ENCODE assay signal across 14 mouse cellular contexts in the genomic region with DNA sequence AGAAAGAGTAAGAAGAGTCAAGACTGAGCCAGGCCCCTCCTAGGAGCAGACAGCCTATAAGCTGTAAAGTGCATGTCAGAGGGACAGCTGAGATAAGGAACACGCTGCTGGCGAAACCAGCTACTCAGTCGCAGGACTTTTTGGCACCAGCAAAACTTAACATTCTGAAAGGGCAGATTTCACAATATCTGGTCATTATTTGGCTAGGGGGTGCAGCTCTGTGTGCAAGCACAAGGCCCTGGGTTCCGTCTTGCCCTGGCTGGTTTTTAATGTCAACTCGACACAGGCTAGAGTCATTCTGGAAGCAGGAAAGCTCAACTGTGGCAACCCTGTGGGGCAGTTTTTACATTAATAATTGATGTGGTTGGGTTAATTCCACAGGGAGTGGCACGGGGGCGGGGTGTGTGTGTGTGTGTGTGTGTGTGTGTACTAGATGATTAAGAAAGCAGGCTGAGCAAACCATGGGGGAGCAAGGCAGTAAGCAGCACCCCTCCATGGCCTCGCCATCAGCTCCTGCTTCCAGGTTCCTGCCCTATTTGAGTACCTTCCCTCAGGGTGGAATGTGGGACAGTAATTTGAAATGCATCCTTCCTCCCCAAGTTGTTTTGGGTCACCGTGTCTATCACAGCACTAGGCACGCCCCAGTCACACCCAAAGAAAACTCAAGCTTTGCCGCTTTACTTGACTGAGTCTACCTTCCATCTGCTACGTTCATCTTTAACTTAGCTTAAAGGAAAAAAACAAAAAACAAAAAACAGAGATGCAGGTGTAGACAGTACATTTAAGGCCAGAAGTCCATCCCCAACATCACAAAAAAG. TPM values are rescaled to one million over a fixed set of nuclear protein-coding genes. Genes with fewer than 3 reads are reported as not detected.
DNase-seq lines count a peak whose midpoint lies in the region; ATAC-seq and TF ChIP-seq lines count a peak whose summit lies in the region.
"Had no signal": no experiment of that assay in that cellular context is flagged by ENCODE, and none has a peak within 500 bp of the region (broad histone marks: within the 10 kb centered on the region; RNA-seq: fewer than 3 reads in every experiment).

No protein-coding gene starts in this region.

- no peak overlapping the region for H3K9ac ChIP-seq in heart, embryonic 11.5 days (ENCODE audit: low read depth, low read length)
- no peak overlapping the region for H3K9ac ChIP-seq in intestine, postnatal 0 days (ENCODE audit: low read depth, low read length)
- no peak overlapping the region for H3K9ac ChIP-seq in neural tube, embryonic 15.5 days (replicated peaks)
- H3K9ac ChIP-seq: neural tube, embryonic 12.5 days had no signal

- no peak for ATAC-seq in heart, embryonic 11.5 days (replicated peaks; ENCODE audit: insufficient number of reproducible peaks, low FRiP score, low TSS enrichment)
- peak; percentile 34 for ATAC-seq in intestine, postnatal 0 days
- no peak for ATAC-seq in neural tube, embryonic 15.5 days (ENCODE audit: low FRiP score)
- ATAC-seq: Patski had no signal

- H3K36me3 ChIP-seq in heart, embryonic 11.5 days (ENCODE audit: control insufficient read depth, insufficient read depth, low read length) = no peaks in the 10 kb centered on the region
- H3K36me3 ChIP-seq in intestine, postnatal 0 days (ENCODE audit: control insufficient read depth, insufficient read depth) = no peaks in the 10 kb centered on the region
- no peaks in the 10 kb centered on the region for H3K36me3 ChIP-seq in neural tube, embryonic 15.5 days
- H3K36me3 ChIP-seq: midbrain, embryonic 10.5 days; neural tube, embryonic 12.5 days had no signal

- peaks cover 2% of the 10 kb centered on the region; the same call in 1 of the 2 replicates for H3K4me1 ChIP-seq in heart, embryonic 11.5 days (ENCODE audit: control insufficient read depth, insufficient read depth, low read length)
- H3K4me1 ChIP-seq in intestine, postnatal 0 days (replicated peaks; ENCODE audit: control insufficient read depth, insufficient read depth, low read length) = no peaks in the 10 kb centered on the region
- peaks cover 5% of the 10 kb centered on the region for H3K4me1 ChIP-seq in neural tube, embryonic 15.5 days

- H3K27me3 ChIP-seq in heart, embryonic 11.5 days (ENCODE audit: control insufficient read depth, insufficient read depth, low read length) = peaks cover 2% of the 10 kb centered on the region; the same call in 1 of the 2 replicates
- no peaks in the 10 kb centered on the region for H3K27me3 ChIP-seq in intestine, postnatal 0 days (replicated peaks; ENCODE audit: control insufficient read depth, insufficient read depth, low read length)
- H3K27me3 ChIP-seq in neural tube, embryonic 15.5 days (replicated peaks) = peaks cover 6% of the 10 kb centered on the region; the same call in 1 of the 2 replicates
- H3K27me3 ChIP-seq: neural tube, embryonic 12.5 days had no signal

- 63% methylated on average over 12 of the region's 12 CpGs for WGBS in heart, embryonic 11.5 days (ENCODE audit: insufficient replicate concordance)
- 50% methylated on average over 12 of the region's 12 CpGs for WGBS in intestine, postnatal 0 days
- 88% methylated on average over 12 of the region's 12 CpGs for WGBS in neural tube, embryonic 15.5 days

- TF ChIP-seq CTCF in intestine, postnatal 0 days (IDR thresholded peaks at IDR 0.05; ENCODE audit: low read depth) = no peak

- 0 out of 2 replicates have a peak overlapping the region, but pooled peaks have one; percentile 1 for H3K4me2 ChIP-seq in heart, embryonic 11.5 days
- peak overlapping the region; percentile 10 for H3K4me2 ChIP-seq in intestine, postnatal 0 days (replicated peaks; ENCODE audit: low read depth)
- no peak overlapping the region for H3K4me2 ChIP-seq in neural tube, embryonic 15.5 days
- H3K4me2 ChIP-seq: neural tube, embryonic 12.5 days had no signal

- H3K9me3 ChIP-seq in heart, embryonic 11.5 days (replicated peaks; ENCODE audit: control insufficient read depth, low read length) = no peaks in the 10 kb centered on the region
- no peaks in the 10 kb centered on the region for H3K9me3 ChIP-seq in intestine, postnatal 0 days (ENCODE audit: control insufficient read depth)
- no peaks in the 10 kb centered on the region for H3K9me3 ChIP-seq in neural tube, embryonic 15.5 days (replicated peaks)
- H3K9me3 ChIP-seq: midbrain, embryonic 10.5 days; neural tube, embryonic 12.5 days had no signal

- H3K4me3 ChIP-seq in heart, embryonic 11.5 days (ENCODE audit: low read depth, low read length) = no peak overlapping the region
- no peak overlapping the region for H3K4me3 ChIP-seq in intestine, postnatal 0 days (ENCODE audit: low read depth, low read length)
- no peak overlapping the region for H3K4me3 ChIP-seq in neural tube, embryonic 15.5 days (replicated peaks)
- H3K4me3 ChIP-seq: midbrain, embryonic 10.5 days; neural tube, embryonic 12.5 days had no signal

- DNase-seq in heart, adult 9 months (ENCODE audit: low spot score in 2 of 2) = no peak
- DNase-seq in adipocyte (ENCODE audit: low spot score) = peak; percentile 53
- peak; percentile 39 for DNase-seq in lung, postnatal 25 days (ENCODE audit: low spot score)
- no peak for DNase-seq in right cerebral cortex, postnatal 10 days (ENCODE audit: low spot score in 2 of 2)
- no peak for DNase-seq in embryo, embryonic 10.5 days (ENCODE audit: low spot score)
- DNase-seq: heart, postnatal 4 days; right cerebral cortex, postnatal 25 days; thymus, postnatal 25 days had no signal

- H3K27ac ChIP-seq in heart, embryonic 11.5 days (ENCODE audit: low read depth, low read length) = no peak overlapping the region
- no peak overlapping the region for H3K27ac ChIP-seq in intestine, postnatal 0 days (ENCODE audit: low read depth, low read length)
- H3K27ac ChIP-seq in neural tube, embryonic 15.5 days (replicated peaks) = no peak overlapping the region
- H3K27ac ChIP-seq: midbrain, embryonic 10.5 days; neural tube, embryonic 12.5 days had no signal

RNA-seq across cellular contexts. Expression of gene Atp7b, which starts 5.2 kb away (rescaled TPM):
- polyA plus RNA-seq in heart, embryonic 11.5 days (2014; fragmentation: Nextera tagmentation; extraction: Ambion mirVana) = 2.9 and 3.6 TPM in 2 replicates
- 3.0 and 3.9 TPM in 2 replicates for polyA plus RNA-seq in intestine, postnatal 0 days (2015; fragmentation: Nextera tagmentation; extraction: Ambion mirVana)
- polyA plus RNA-seq in neural tube, embryonic 15.5 days (2015; fragmentation: Nextera tagmentation; extraction: Ambion mirVana) = 1.1 and 2.1 TPM in 2 replicates

RNA-seq across cellular contexts. Expression of gene Alg11, which starts 5.6 kb away (rescaled TPM):
- 27.0 and 31.5 TPM in 2 replicates for polyA plus RNA-seq in heart, embryonic 11.5 days (2014; fragmentation: Nextera tagmentation; extraction: Ambion mirVana)
- polyA plus RNA-seq in intestine, postnatal 0 days (2015; fragmentation: Nextera tagmentation; extraction: Ambion mirVana) = 12.1 and 12.4 TPM in 2 replicates
- polyA plus RNA-seq in neural tube, embryonic 15.5 days (2015; fragmentation: Nextera tagmentation; extraction: Ambion mirVana) = 37.7 and 40.4 TPM in 2 replicates

Comparison
In these comparisons a context has a peak if more than half of its experiments do, and no peak if none do; other contexts are left out.
1. DNase-seq: peak in adipocyte (single experiment) and lung, postnatal 25 days (single experiment); none in heart, adult 9 months (0 of 2), right cerebral cortex, postnatal 10 days (0 of 2) and embryo, embryonic 10.5 days (single experiment).